Comparison of ENCODE assay signal across 10 mouse cellular contexts in genomic region chr12:110082921-110083320, GRCm38 (mm10).
DNase-seq lines count a peak whose midpoint lies in the region.
"Had no signal": no experiment of that assay in that cellular context is flagged by ENCODE, and none has a peak within 500 bp of the region (broad histone marks: within the 10 kb centered on the region; RNA-seq: fewer than 3 reads in every experiment).

No protein-coding gene starts in this region.

- no peak overlapping the region for H3K27ac ChIP-seq in heart, embryonic 10.5 days
- H3K27ac ChIP-seq: heart, adult 2 months; left cerebral cortex, adult 2 months had no signal

- H3K36me3 ChIP-seq in heart, embryonic 10.5 days: no peaks in the 10 kb centered on the region

- H3K4me3 ChIP-seq in heart, embryonic 10.5 days: no peak overlapping the region
- H3K4me3 ChIP-seq: heart, adult 2 months; left cerebral cortex, adult 2 months had no signal

- H3K4me1 ChIP-seq in heart, embryonic 10.5 days: peaks cover 9% of the 10 kb centered on the region

- DNase-seq in heart, embryonic 10.5 days (ENCODE audit: low spot score): peak; percentile 72
- no peak for DNase-seq in heart, adult 8-10 months (ENCODE audit: low spot score)
- peak; percentile 36 for DNase-seq in adrenal gland, adult 8-10 months
- peak; percentile 19 to 23 for DNase-seq in gastrocnemius, adult 8-10 months (ENCODE audit: low spot score in 2 of 2)
- DNase-seq in kidney, postnatal 25 days: peak; percentile 41 to 76
- DNase-seq in cerebellum, adult 11 months: no peak
- DNase-seq in spleen, adult 18-20 months: no peak
- no peak for DNase-seq in frontal cortex, postnatal 10 days (ENCODE audit: low spot score in 2 of 2)
- DNase-seq: heart, adult 2 months had no signal

- H3K27me3 ChIP-seq in heart, embryonic 10.5 days (ENCODE audit: insufficient read depth, poor library complexity, severe bottlenecking): peaks cover 13% of the 10 kb centered on the region; the same call in 1 of the 2 replicates

- 63% methylated on average over 13 of the region's 13 CpGs for WGBS in heart, embryonic 10.5 days

- H3K9me3 ChIP-seq in heart, embryonic 10.5 days: no peaks in the 10 kb centered on the region

Comparison
In these comparisons a context has a peak if more than half of its experiments do, and no peak if none do; other contexts are left out.
1. DNase-seq: peak in heart, embryonic 10.5 days (single experiment), adrenal gland, adult 8-10 months (single experiment), gastrocnemius, adult 8-10 months (2 of 2) and kidney, postnatal 25 days (2 of 2); none in heart, adult 8-10 months (single experiment), cerebellum, adult 11 months (single experiment), spleen, adult 18-20 months (0 of 2) and frontal cortex, postnatal 10 days (0 of 2).